Mouse (Mus musculus) kidney, postnatal 0 days (tissue): ENCODE results near the gene Car14. TPM values are rescaled to one million over a fixed set of nuclear protein-coding genes. Genes with fewer than 3 reads are reported as not detected.
"Not testable (repeated sequence)": the region's sequence is repeated elsewhere in the genome, so short reads cannot be mapped to it uniquely, and the experiment has no call there.

Source experiments
- ATAC-seq: fragments of 200-750 bp; cut with Nextera tagmentation; replicated peaks from 2 replicates; pipeline ENCODE4 v1.8.0; 2017; ENCODE audit warnings: low read depth, moderate number of reproducible peaks, moderate TSS enrichment, moderate library complexity; ENCODE audit not compliant: low FRiP score
- DNase-seq: peaks from one replicate; pipeline ENCODE4 v3.0.0-alpha.2; 2016; ENCODE audit warnings: low spot score
- H3K27ac ChIP-seq: fragments of 300-500 bp; sonication (generic); 2 replicates; pipeline ENCODE4 v1.5.1; 2014; ENCODE audit warnings: mild to moderate bottlenecking
- H3K27me3 ChIP-seq: fragments of 300-500 bp; sonication (generic); 2 replicates; pipeline ENCODE4 v1.6.1; 2014; ENCODE audit warnings: low read length, mixed read lengths; ENCODE audit not compliant: insufficient read depth
- H3K36me3 ChIP-seq: fragments of 300-500 bp; sonication (generic); 2 replicates; pipeline ENCODE4 v1.6.1; 2014; ENCODE audit warnings: low read length, mixed read lengths; ENCODE audit not compliant: insufficient read depth
- H3K4me1 ChIP-seq: fragments of 300-500 bp; sonication (generic); replicated peaks from 2 replicates; pipeline ENCODE4 v1.6.1; 2014; ENCODE audit warnings: antibody characterized with exemption, low read length, mixed read lengths; ENCODE audit not compliant: insufficient read depth
- H3K4me2 ChIP-seq: fragments of 300-500 bp; sonication (generic); 2 replicates; pipeline ENCODE4 v1.6.1; 2014; ENCODE audit warnings: mild to moderate bottlenecking, low read length, moderate library complexity, mixed read lengths
- H3K4me3 ChIP-seq: fragments of 300-500 bp; sonication (generic); replicated peaks from 2 replicates; pipeline ENCODE4 v1.5.1; 2014; ENCODE audit warnings: low read depth, low read length
- H3K9ac ChIP-seq: fragments of 300-500 bp; sonication (generic); 2 replicates; pipeline ENCODE4 v1.6.1; 2014; ENCODE audit warnings: low read depth, low read length
- H3K9me3 ChIP-seq: fragments of 300-500 bp; sonication (generic); replicated peaks from 2 replicates; pipeline ENCODE4 v1.6.1; 2016; ENCODE audit warnings: low read length, inconsistent platforms, mixed read lengths
- CTCF ChIP-seq: IDR thresholded peaks from 2 replicates; pipeline ENCODE4 v1.5.1; 2016; ENCODE audit warnings: antibody characterized with exemption, low read depth, mild to moderate bottlenecking, moderate library complexity
- WGBS: fragments of 180-500 bp; shearing (Covaris S2); extraction: QIAGEN DNeasy Blood & Tissue Kit; methylation state at CpG from one replicate; pipeline ENCODE4 v1.1.7; 2014; 5-methylcytosine and 5-hydroxymethylcytosine counted together
- polyA plus RNA-seq: library from polyadenylated mRNA; unstranded; fragments of >200 nt; fragmentation: Nextera tagmentation; extraction: Ambion mirVana; gene quantifications from 2 replicates; pipeline ENCODE4 v1.2.1, GENCODE M21; 2015

The Car14 gene
- polyA plus RNA-seq, 1 experiment from 2014 or later = 12.9 TPM

- H3K4me2 ChIP-seq = peak overlapping the region; percentile 71
- H3K9ac ChIP-seq = peak overlapping the region; percentile 64
- peak; percentile 86 for DNase-seq
- peaks cover 22% of the 10 kb centered on the region for H3K4me1 ChIP-seq
- WGBS = 7% methylated on average over 15 of the region's 16 CpGs
- H3K36me3 ChIP-seq = no peaks in the 10 kb centered on the region
- H3K4me3 ChIP-seq = peak overlapping the region; percentile 50
- no peaks in the 10 kb centered on the region for H3K27me3 ChIP-seq
- peak; percentile 25; the same call in 1 of the 2 replicates for ATAC-seq
- peak overlapping the region; percentile 82 for H3K27ac ChIP-seq
- no peaks in the 10 kb centered on the region for H3K9me3 ChIP-seq
- no peak for TF ChIP-seq CTCF
Observed at GRCm38 (mm10) chr3:95894317-95895160, 10.0 kb downstream of the Car14 start.

- H3K36me3 ChIP-seq, H3K9me3 ChIP-seq, H3K27me3 ChIP-seq: not testable (repeated sequence)
- Histone ChIP-seq H3K4me3 (peak within 1 kb of the TSS; percentile 50), H3K4me2 (peak within 1 kb of the TSS; percentile 71), H3K27ac (peak within 1 kb of the TSS; percentile 83), H3K9ac (peak within 1 kb of the TSS; percentile 64), H3K4me1 (peaks cover 22% of the 10 kb centered on the region)
- under 1% methylated on average over 25 of the region's 43 CpGs for WGBS
- DNase-seq (peak; percentile 99), ATAC-seq (peak; percentile 96)
Observed at GRCm38 (mm10) chr3:95893606-95894316, 10.7 kb downstream of the Car14 start, which contains the start of gene Aph1a. Gene Aph1a, plus strand, starts transcription at chr3:95893969.

- H3K9me3 ChIP-seq = no peaks in the 10 kb centered on the region
- DNase-seq (no peak), ATAC-seq (no peak)
- TF ChIP-seq CTCF = no peak
- peak overlapping the region; percentile 60 for H3K4me2 ChIP-seq
- 9% methylated on average over 7 of the region's 7 CpGs for WGBS
- H3K27me3 ChIP-seq = no peaks in the 10 kb centered on the region
- no peaks in the 10 kb centered on the region for H3K36me3 ChIP-seq
- H3K27ac ChIP-seq = peak overlapping the region; percentile 83
- H3K9ac ChIP-seq = peak overlapping the region; percentile 64; the same call in 1 of the 2 replicates
- H3K4me3 ChIP-seq = peak overlapping the region; percentile 50
- H3K4me1 ChIP-seq = peaks cover 22% of the 10 kb centered on the region
Observed at GRCm38 (mm10) chr3:95893126-95893525, 11.4 kb downstream of the Car14 start.

GRCm38 (mm10) chr3:95892066-95893052, 12.1 kb downstream of the Car14 start:
- peak overlapping the region; percentile 88 for H3K27ac ChIP-seq
- H3K4me2 ChIP-seq = peak overlapping the region; percentile 60
- DNase-seq (no peak), ATAC-seq (no peak)
- peaks cover 22% of the 10 kb centered on the region for H3K4me1 ChIP-seq
- H3K9me3 ChIP-seq = no peaks in the 10 kb centered on the region
- WGBS = 24% methylated on average over 11 of the region's 11 CpGs
- H3K9ac ChIP-seq = no peak overlapping the region
- H3K4me3 ChIP-seq = 0 out of 2 replicates have a peak overlapping the region, but pooled peaks have one; percentile 28
- no peaks in the 10 kb centered on the region for H3K36me3 ChIP-seq
- TF ChIP-seq CTCF = no peak
- H3K27me3 ChIP-seq = no peaks in the 10 kb centered on the region

GRCm38 (mm10) chr3:95891211-95892065, 13.1 kb downstream of the Car14 start, which contains the start of gene BC028528:
Gene BC028528, minus strand, starts transcription at chr3:95892005.
- peak within 1 kb of the TSS; percentile 88 for H3K27ac ChIP-seq
- H3K4me1 ChIP-seq = peaks cover 22% of the 10 kb centered on the region
- H3K9me3 ChIP-seq = no peaks in the 10 kb centered on the region
- peak within 1 kb of the TSS; percentile 28 for H3K4me3 ChIP-seq
- ATAC-seq (no peak), DNase-seq (peak; percentile 88)
- 17% methylated on average over 12 of the region's 12 CpGs for WGBS
- H3K9ac ChIP-seq = peak within 1 kb of the TSS; percentile 52
- 0 out of 2 replicates have a peak, but pooled peaks cover 3% of the 10 kb centered on the region for H3K36me3 ChIP-seq
- TF ChIP-seq CTCF = no peak
- no peaks in the 10 kb centered on the region for H3K27me3 ChIP-seq
- peak within 1 kb of the TSS; percentile 54 for H3K4me2 ChIP-seq
